Mouse (Mus musculus) heart, postnatal 25 days (tissue): ENCODE results near the gene H2-T24. TPM values are rescaled to one million over a fixed set of nuclear protein-coding genes. Genes with fewer than 3 reads are reported as not detected.
A peak's percentile ranks its signal among the peaks of the same experiment; 100 is the strongest.

Source experiments
- DNase-seq: peaks from one replicate; pipeline ENCODE4 v3.0.0; 2022; ENCODE audit warnings: low spot score
- intact Hi-C: fragments of 180-260 bp; cut with DNase I; formaldehyde crosslinking; loops from one replicate; pipeline ENCODE4 v1.15.1; 2025
- microRNA-seq: library from miRNA; unstranded; fragments of <30 nt; microRNA quantifications from one replicate; pipeline ENCODE4 v1.2.0, GENCODE M21; 2022
- total RNA-seq, 2 experiments: library from RNA; stranded (reverse); gene quantifications; 2 replicates each; pipeline ENCODE4 v1.2.3; 2021

The H2-T24 gene
- total RNA-seq, 2 experiments from 2014 or later, result 7.4 to 7.5 TPM

DNA sequence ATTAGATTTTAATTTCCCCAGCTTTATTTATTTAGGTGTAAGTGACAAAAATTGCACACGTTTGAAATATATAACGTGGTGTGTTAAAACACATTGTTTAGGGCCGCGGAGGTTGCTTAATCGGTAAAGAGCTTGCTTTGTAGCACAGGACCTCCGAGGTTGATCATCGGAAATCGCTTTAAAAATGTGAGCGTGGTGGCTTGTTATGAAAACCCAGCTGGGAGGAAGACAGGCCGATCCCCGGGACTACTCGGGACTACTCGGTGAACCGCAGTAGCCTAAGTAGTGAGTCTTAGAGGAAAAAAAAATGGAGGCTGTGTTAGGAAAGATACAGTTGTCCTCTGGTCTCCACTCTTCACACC, 25.5 kb downstream of the H2-T24 start:
- no peak for DNase-seq
- intact Hi-C loops, result loop anchor here (5.0 kb wide), 1 partner anchor 117 kb away; no protein-coding TSS in a partner anchor

DNA sequence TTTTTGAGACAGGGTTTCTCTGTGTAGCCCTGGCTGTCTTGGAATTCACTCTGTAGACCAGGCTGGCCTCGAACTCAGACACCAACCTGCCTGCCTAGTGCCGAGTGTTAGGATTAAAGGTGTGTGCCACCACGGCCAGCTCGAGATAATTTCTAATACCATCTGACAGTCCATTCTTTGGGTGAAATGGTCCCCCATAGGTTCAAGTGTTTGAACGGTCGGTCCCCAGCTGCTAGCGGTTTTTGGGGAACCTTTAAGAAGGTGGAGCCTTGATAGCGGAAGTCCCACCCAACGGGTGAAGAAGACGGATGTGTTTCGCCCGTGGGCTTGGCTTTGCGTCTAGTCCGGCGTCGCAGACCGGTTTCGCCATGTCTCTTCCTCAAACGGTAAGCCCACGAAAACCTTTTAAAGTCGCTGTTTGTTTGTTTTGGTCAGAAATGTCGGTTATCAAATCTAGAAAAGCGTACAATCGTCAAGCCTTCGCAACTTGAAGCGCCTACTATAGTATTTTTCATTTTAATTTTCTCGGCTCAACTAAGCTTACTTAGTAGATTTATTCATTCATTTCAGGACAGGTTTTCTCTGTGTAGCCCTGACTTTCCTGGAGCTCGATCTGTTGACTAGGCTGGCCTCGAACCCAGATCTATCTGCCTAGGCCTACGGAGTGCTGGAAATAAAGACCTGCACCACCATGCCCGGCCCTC, 26.0 kb downstream of the H2-T24 start:
- peak; percentile 63 for DNase-seq
- intact Hi-C loops, result no loop called here

DNA sequence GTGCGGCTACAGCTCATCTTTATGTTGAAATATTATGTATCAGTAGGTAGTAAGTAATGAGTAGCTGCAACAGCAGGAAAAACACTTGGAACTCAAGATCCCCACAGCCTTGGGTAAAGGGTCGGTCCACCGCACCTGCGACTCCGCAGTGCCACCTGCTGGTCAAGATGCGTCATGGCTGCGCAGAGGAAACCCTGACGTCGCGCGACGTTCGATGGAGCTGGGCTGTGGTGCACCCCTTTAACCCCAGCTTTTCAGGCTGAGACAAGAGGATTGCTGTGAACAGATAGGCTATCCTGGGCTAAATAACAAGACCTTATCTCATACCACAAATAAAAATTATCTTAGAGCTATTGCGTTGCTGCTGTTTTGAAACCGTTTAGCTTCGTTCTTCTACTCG, 26.7 kb downstream of the H2-T24 start:
- intact Hi-C loops, result loop anchor here (1.0 kb wide), 1 partner anchor 56 kb away; no protein-coding TSS in a partner anchor
- DNase-seq, result peak; percentile 44

GRCm38 (mm10) chr17:35991781-35992180, 28.6 kb downstream of the H2-T24 start:
- DNase-seq, result peak; percentile 31
- intact Hi-C loops, result no loop called here

DNA sequence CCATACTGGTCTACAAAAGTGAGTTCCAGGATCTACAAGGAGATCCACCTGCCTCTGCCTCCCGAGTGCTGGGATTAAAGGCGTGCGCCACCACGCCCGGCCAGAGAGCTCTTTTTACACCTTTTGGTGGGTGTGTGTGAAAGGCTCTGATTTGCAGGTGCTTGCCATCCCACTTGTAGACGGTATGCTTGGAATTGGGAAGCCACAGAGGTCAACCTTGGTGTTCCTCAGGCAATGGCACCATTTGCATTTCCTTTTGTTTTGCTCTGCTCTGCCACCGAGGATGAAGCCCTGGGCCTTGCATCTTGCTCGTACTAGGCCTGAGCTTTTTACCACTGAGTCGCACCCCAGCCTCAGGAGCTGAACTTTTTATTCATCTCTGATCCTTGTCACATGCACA, 38.6 kb downstream of the H2-T24 start:
- intact Hi-C loops, result loop anchor here (5.0 to 10.0 kb wide), 2 partner anchors 59 to 147 kb away; partner anchors contain the start of gene Tubb5
- DNase-seq, result no peak

DNA sequence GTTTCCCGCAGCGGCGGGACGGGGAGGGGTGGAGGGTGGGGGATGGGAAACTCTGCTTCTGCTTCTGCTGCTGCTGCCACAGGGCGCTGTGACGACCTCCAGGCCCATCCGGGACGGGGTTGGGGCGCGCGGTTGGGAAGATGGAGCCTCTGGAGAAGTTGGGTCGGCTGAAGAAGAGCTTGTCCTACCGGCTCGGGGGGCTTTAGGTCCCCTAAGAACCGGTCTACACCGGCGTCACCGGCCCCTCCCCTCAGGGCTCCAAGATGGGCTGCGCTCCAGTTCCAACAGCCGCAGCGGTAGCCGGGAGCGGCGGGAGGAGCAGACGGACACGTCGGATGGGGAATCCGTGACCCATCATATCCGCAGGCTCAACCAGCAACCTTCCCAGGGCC, 40.0 kb downstream of the H2-T24 start:
- intact Hi-C loops, result loop anchor here (5.0 to 10.0 kb wide), 2 partner anchors 58 to 146 kb away; partner anchors contain the start of gene Tubb5
- DNase-seq, result peak; percentile 44

DNA sequence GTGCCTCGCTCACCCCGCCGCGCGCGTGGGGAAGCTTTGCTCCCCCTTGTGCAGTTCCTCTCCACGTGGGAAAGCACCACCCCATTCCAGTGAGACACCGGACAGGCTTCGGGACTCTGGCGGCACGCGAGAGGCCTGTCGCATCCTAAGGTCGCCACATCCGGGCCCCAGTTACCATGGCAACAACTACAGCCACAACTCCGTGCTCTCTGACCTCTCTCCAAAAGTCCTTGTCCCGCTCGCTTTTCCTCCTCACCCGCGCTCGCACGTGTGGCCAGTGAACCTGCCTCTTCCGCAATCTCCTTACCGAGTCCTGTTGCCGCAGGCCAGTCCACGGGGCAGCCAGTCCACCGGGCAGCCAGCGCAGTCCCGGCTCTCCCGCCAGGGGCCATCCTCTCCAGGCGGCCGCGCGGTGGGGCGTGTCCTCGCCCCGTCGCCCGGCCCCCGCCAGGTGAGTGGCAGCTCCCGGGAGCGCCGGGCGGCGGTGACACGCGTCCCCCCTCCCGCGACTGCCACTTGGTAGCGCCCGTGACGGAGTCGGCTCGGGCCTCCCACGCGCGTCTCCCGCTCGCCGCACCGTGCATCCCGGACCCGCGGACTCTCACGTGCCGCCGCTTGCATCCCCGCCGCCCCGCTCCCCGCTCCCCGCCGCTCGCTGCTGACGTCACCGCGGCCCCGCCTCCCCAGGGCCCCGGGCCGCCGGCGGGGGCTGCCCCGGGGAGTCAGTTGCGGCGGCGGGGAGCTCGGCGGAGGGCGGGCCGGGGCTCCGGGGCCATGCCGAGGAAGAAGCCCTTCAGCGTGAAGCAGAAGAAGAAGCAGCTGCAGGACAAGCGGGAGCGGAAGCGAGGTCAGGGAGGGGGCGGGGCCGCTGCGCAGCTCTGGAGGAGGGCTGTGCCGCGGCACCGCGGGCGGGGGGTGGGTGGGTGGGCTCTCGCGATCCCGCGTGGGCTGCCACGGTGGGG, 40.7 kb downstream of the H2-T24 start, which contains the start of the genes Gnl1 and Prr3:
Gene Gnl1 (plus strand): TSS at position 451 of the 962 bp plus-strand sequence.
Gene Prr3 (minus strand): TSS at position 836 of the 962 bp plus-strand sequence.
- intact Hi-C loops, result loop anchor here (2.0 to 10.0 kb wide), 3 partner anchors 15 to 145 kb away; partner anchors contain the start of gene Tubb5
- peak; percentile 85 for DNase-seq

DNA sequence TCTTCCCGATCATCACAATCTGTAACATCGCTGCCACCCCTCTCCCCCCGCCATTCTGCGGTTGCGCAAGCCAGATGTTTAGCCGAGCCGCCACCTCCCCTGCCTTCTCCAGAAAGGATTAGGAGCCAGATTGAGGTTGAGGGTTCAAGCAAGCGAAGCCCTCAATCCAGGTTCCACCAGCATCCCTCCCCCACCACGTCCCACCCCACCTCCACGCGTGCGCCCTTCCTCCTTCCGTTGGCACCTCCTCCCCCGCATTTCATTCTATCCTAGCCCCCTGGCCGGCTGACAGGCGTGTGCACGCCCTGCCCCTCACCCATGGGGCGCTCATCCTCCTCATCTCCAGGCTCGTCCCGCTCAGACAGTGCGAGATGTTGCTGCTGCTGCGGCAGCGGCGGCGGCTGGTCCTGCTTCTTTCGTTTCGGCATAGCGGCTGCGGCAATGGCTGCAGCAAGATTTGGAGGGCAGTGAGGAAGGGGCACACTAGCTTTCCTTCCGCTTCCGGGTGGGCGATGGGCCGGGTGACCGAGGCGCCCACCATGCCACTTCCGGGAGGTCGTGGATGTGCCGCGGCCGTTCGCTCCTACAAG, 41.5 kb downstream of the H2-T24 start:
- intact Hi-C loops, result loop anchor here (2.0 kb wide), 1 partner anchor 14 kb away; no protein-coding TSS in a partner anchor
- DNase-seq, result no peak

- intact Hi-C loops, result no loop called here
These were observed 48.2 kb downstream of the H2-T24 start for GRCm38 (mm10) chr17:35972131-35972530.

DNA sequence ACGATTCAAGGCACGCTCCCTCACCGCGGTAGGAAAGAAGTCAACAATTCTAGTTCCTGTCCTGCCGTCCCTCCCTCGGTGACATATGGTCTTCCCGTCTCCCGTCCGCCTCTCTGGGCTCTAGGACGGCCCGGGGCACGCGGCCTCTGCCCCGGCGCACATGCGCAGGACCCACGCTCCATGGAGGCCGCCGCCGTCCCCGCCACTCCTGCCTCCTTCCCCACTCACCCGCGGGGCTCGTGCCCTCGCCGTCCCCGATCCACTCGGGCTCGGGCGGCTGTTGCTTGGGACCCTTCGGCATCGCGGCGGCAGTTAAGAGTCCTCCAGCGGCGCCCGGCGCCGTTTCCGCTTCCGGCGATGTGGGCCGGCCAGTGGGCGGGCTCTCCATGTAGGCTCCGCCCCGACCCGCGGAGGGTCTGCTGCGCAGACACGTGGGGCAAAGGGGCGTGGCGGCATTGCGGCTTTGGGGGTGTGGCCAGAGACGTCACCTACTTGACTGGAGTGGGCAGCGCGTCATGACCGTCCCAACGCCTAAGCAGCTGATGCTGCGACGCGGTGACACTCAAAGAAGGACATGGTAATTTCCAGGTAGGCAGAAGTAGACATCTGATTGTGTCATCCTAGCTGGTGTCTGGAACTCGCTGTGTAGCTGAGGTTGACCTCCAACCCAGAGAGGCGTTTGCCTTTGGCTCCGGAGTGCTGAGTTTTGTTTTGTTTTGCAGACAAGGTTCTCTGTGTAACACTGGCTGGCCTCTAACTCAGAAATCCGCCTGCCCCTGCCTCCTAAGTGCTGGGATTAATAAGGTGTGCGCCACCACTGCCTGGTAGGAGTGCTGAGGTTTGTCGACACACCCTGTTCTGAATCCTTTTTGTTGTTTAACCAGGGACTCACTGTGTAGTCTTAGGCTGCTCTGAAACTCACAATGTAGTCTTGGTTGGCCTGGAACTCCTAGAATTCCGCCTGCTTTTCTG, 50.7 kb downstream of the H2-T24 start, which contains the start of gene Abcf1:
Gene Abcf1 (minus strand): TSS at position 344 of the 972 bp plus-strand sequence.
- intact Hi-C loops, result loop anchor here (2.0 kb wide), 1 partner anchor 49 kb away; no protein-coding TSS in a partner anchor
- peak; percentile 97 for DNase-seq

More at GRCm38 (mm10) chr17:35972131-35972530, 48.2 kb downstream of the H2-T24 start:
- DNase-seq, result no peak

- DNase-seq, result no peak
- intact Hi-C loops, result loop anchor here (2.0 kb wide), 1 partner anchor 47 kb away; no protein-coding TSS in a partner anchor
These were observed 52.7 kb downstream of the H2-T24 start for GRCm38 (mm10) chr17:35967621-35968020.

DNA sequence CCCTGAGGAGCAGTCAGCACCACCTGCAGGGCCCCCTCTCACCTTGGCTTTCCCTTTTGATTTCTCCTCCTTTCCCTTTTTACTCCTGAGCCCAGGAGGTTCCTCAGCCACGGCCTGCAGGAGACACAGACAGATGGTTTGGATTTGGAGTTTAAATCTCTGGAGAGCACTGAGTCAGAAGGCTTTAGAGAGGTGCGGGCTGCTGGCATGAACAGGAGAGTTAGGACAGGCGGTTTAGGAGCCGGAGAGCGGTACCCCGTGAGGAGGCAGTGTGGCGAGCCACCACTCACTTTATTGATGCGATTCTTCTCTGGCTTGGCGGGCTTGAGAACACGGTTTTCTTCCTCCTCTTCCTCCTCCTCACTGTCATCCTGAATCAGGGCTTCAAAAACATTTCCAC, 57.1 kb downstream of the H2-T24 start:
- intact Hi-C loops, result no loop called here
- no peak for DNase-seq

- DNase-seq, result no peak
- intact Hi-C loops, result no loop called here
These were observed 61.7 kb downstream of the H2-T24 start for GRCm38 (mm10) chr17:35958533-35959223.

Small RNAs within 50 kb of the gene (microRNA-seq; reads per million reads assigned to microRNA genes)
- gene Mir877, result 60.6 reads per million, percentile 51 among the genes with 10 or more reads in this experiment

Other genes starting within 250 kb of the H2-T24 start
- 10 to 100 TPM; 21.7 to 39.7 TPM for gene Ier3, start 198.9 kb downstream of the H2-T24 start, total RNA-seq
- gene Flot1, start 197.3 kb downstream of the H2-T24 start, total RNA-seq, result 100 to 1,000 TPM; 125 to 141 TPM
- 100 to 1,000 TPM; 102 to 103 TPM for gene Tubb5, start 182.3 kb downstream of the H2-T24 start, total RNA-seq
- 10 to 100 TPM; 11.8 to 14.6 TPM for gene Mdc1, start 179.0 kb downstream of the H2-T24 start, total RNA-seq
- 1 to 10 TPM; 2.3 to 2.8 TPM for gene Nrm, start 159.2 kb downstream of the H2-T24 start, total RNA-seq
- 10 to 100 TPM; 11.9 to 16.6 TPM for gene Ppp1r18, start 155.0 kb downstream of the H2-T24 start, total RNA-seq
- gene Dhx16, start 140.7 kb downstream of the H2-T24 start, total RNA-seq, result 10 to 100 TPM; 19.2 to 20.1 TPM
- 100 to 1,000 TPM; 112 to 116 TPM for gene 2310061I04Rik, start 123.1 kb downstream of the H2-T24 start, total RNA-seq
- 1 to 10 TPM; 7.7 TPM for gene Atat1, start 110.5 kb downstream of the H2-T24 start, total RNA-seq
- gene Mrps18b, start 104.2 kb downstream of the H2-T24 start, total RNA-seq, result 10 to 100 TPM; 51.7 to 55.3 TPM
- 10 to 100 TPM; 30.4 to 34.5 TPM for gene Ppp1r10, start 104.1 kb downstream of the H2-T24 start, total RNA-seq
- gene Abcf1, start 50.8 kb downstream of the H2-T24 start, total RNA-seq, result 10 to 100 TPM; 64.2 to 66.6 TPM
- gene Gnl1, start 40.7 kb downstream of the H2-T24 start, total RNA-seq, result 10 to 100 TPM; 26.4 to 26.6 TPM
- gene Prr3, start 40.3 kb downstream of the H2-T24 start, total RNA-seq, result 1 to 10 TPM; 3.8 to 4.4 TPM
- 10 to 100 TPM; 20.2 to 25.6 TPM for gene H2-T23, start 12.3 kb upstream of the H2-T24 start, total RNA-seq
- 1 to 10 TPM; 7.4 to 7.8 TPM for gene H2-T22, start 22.2 kb upstream of the H2-T24 start, total RNA-seq
- gene Gm6034, start 22.4 kb upstream of the H2-T24 start, total RNA-seq, result not detected
- gene Gm11127, start 37.8 kb upstream of the H2-T24 start, total RNA-seq, result 1 to 10 TPM; 2.6 to 2.9 TPM
- not detected for gene Gm19684, start 101.1 kb upstream of the H2-T24 start, total RNA-seq
- gene Gm7030, start 108.9 kb upstream of the H2-T24 start, total RNA-seq, result not detected
- not detected for gene Gm8909, start 148.0 kb upstream of the H2-T24 start, total RNA-seq
- not detected for gene H2-T3, start 169.7 kb upstream of the H2-T24 start, total RNA-seq
- gene Rpp21, start 237.5 kb upstream of the H2-T24 start, total RNA-seq, result 10 to 100 TPM; 35.9 to 36.8 TPM